Mouse (Mus musculus) spleen, adult 18-20 months (tissue): ENCODE measurements at regions not wholly inside any gene's neighbourhood (a gene's known extent, or its start where the extent isn't known, plus 50 kb on each side); places are given as distances from the start of the nearest gene placed in this dataset.

Source experiments
- DNase-seq, 2 experiments: peaks; one replicate each; pipeline ENCODE4 v3.0.0; 2022; ENCODE audit warnings: mixed read lengths in 2 of 2

- DNase-seq = no peak
Observed at GRCm38 (mm10) chr16:95886131-95886530, 104.6 kb downstream of the Psmg1 start.

GRCm38 (mm10) chr16:95873297-95873696 lies 117.5 kb downstream of the Psmg1 start:
- no peak for DNase-seq

GRCm38 (mm10) chr16:95872436-95872835 lies 118.3 kb downstream of the Psmg1 start:
- DNase-seq = no peak

GRCm38 (mm10) chr16:95870291-95870690 lies 120.5 kb downstream of the Psmg1 start:
- DNase-seq = no peak

GRCm38 (mm10) chr16:95869501-95869900 lies 121.3 kb downstream of the Psmg1 start:
- DNase-seq = no peak

GRCm38 (mm10) chr16:95868896-95869295 lies 121.9 kb downstream of the Psmg1 start:
- no peak for DNase-seq

- no peak for DNase-seq
Observed at GRCm38 (mm10) chr16:95867516-95867915, 123.2 kb downstream of the Psmg1 start.

GRCm38 (mm10) chr16:95866866-95867420 lies 123.8 kb downstream of the Psmg1 start:
- no peak for DNase-seq

GRCm38 (mm10) chr16:95865603-95866002 lies 125.2 kb downstream of the Psmg1 start:
- no peak for DNase-seq

- no peak for DNase-seq
Observed at GRCm38 (mm10) chr16:95864646-95865045, 126.1 kb downstream of the Psmg1 start.

GRCm38 (mm10) chr16:95864106-95864505 lies 126.7 kb downstream of the Psmg1 start:
- no peak for DNase-seq

- no peak for DNase-seq
Observed at GRCm38 (mm10) chr16:95863565-95863964, 127.2 kb downstream of the Psmg1 start.

GRCm38 (mm10) chr16:95862621-95863020 lies 128.1 kb downstream of the Psmg1 start:
- DNase-seq = peak in 1 of 2 experiments; percentile 18

GRCm38 (mm10) chr16:95861231-95861690 lies 129.5 kb downstream of the Psmg1 start:
- DNase-seq = no peak

GRCm38 (mm10) chr16:95860810-95861209 lies 129.9 kb downstream of the Psmg1 start:
- no peak for DNase-seq

- no peak for DNase-seq
Observed at GRCm38 (mm10) chr16:95860111-95860510, 130.6 kb downstream of the Psmg1 start.

GRCm38 (mm10) chr16:95857403-95857802 lies 133.4 kb downstream of the Psmg1 start:
- no peak for DNase-seq

GRCm38 (mm10) chr16:95855230-95855629 lies 135.5 kb downstream of the Psmg1 start:
- DNase-seq = no peak

- no peak for DNase-seq
Observed at GRCm38 (mm10) chr16:95851907-95852306, 138.9 kb downstream of the Psmg1 start.

GRCm38 (mm10) chr16:95848555-95849082 lies 142.1 kb downstream of the Psmg1 start:
- no peak for DNase-seq

- no peak for DNase-seq
Observed at GRCm38 (mm10) chr16:95847765-95848483, 142.8 kb downstream of the Psmg1 start.

- DNase-seq = no peak
Observed at GRCm38 (mm10) chr16:95845323-95845860, 143.5 kb downstream of the Ets2 start.

- DNase-seq = no peak
Observed at GRCm38 (mm10) chr16:95844691-95845090, 142.8 kb downstream of the Ets2 start.

- no peak for DNase-seq
Observed at GRCm38 (mm10) chr16:95842766-95843165, 140.9 kb downstream of the Ets2 start.
